Mouse (Mus musculus) neural tube, embryonic 10.5 days (tissue): ENCODE measurements at regions not wholly inside any gene's neighbourhood (a gene's known extent, or its start where the extent isn't known, plus 50 kb on each side); places are given as distances from the start of the nearest gene placed in this dataset.
A peak's percentile ranks its signal among the peaks of the same experiment; 100 is the strongest.

ENCODE experiments used
- DNase-seq: peaks from one replicate; pipeline ENCODE4 v3.0.0-alpha.2; 2017; ENCODE audit warnings: low spot score; ENCODE audit errors: extremely low spot score

- no peak for DNase-seq
Measured at GRCm38 (mm10) chr4:47870010-47870637, 174.8 kb upstream of the Nr4a3 start.

- DNase-seq: peak; percentile 19
Measured at GRCm38 (mm10) chr4:47870638-47871019, 174.3 kb upstream of the Nr4a3 start.

GRCm38 (mm10) chr4:47881560-47881959 lies 163.4 kb upstream of the Nr4a3 start:
- no peak for DNase-seq

- DNase-seq: no peak
Measured at GRCm38 (mm10) chr4:47882076-47882475, 162.9 kb upstream of the Nr4a3 start.

GRCm38 (mm10) chr4:47899579-47899978 lies 145.4 kb upstream of the Nr4a3 start:
- no peak for DNase-seq

GRCm38 (mm10) chr4:47902749-47903148 lies 142.2 kb upstream of the Nr4a3 start:
- no peak for DNase-seq

DNA sequence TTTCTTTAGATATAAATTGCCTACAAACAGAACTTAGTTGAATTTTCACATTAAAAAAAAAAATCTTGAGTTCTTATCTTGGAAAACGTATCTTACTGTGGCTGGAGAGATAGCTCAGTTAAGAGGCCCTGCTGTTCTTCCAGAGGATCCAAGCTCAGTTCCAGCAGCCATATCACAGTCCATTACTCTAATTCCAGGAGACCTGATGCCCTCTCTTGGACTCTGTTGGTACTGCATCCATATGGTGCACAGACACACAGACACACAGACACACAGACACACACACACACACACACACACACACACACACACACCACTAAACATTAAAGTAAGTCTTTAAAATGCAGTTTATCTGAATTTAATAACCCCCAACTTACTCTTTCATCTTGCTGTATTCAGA lies 132.7 kb upstream of the Nr4a3 start:
- no peak for DNase-seq

DNA sequence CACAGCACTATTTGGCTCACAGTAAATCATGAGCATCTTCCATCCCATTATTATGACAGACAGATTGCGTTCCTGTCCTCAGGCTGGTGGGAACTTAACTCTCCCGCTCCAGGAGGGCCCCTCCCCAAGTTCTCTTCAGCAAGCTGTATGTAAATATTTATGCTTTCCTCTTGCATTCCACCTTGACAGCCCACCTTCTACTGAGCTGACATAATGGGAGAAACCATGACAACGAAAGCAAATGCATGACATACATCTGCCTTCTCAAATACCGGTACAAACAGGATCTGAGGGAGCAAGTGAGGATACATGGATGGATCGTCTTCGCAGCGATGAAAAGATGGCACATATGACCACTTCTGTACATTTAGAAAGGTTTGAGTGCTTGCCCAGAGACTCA lies 125.4 kb upstream of the Nr4a3 start:
- DNase-seq: no peak

- no peak for DNase-seq
Measured at GRCm38 (mm10) chr4:47931464-47931863, 113.5 kb upstream of the Nr4a3 start.

- DNase-seq: no peak
Measured at GRCm38 (mm10) chr4:47933526-47933925, 111.4 kb upstream of the Nr4a3 start.

- no peak for DNase-seq
Measured at GRCm38 (mm10) chr4:47935547-47935946, 109.4 kb upstream of the Nr4a3 start.

DNA sequence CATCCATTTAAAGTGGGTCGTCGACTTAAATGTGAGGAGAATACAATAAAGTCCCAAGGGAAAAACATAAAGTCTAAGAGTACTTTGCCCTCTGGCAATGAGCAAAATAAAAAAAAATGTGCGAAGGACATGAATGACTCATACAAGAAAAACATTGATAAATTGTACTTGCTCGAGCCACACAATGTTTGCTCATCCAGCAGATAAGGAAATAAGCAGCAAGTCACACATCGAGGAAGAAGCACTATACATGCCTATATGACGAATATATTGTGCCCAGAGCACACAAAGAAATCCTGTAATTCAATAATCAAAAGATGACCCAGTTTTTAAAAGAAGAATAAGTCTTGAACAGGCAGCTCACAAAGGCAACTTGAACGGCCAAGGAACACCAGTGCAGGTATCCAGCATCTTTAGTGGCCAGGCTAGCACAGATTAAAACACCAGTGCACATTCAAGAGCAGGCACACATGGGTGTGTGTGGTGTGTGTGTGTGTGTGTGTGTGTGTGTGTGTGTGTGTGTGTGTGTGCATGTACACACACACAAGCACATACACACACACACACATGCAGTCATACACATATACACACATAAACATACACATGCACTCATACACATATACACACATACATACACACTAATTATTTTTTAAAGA lies 108.4 kb upstream of the Nr4a3 start:
- no peak for DNase-seq

DNA sequence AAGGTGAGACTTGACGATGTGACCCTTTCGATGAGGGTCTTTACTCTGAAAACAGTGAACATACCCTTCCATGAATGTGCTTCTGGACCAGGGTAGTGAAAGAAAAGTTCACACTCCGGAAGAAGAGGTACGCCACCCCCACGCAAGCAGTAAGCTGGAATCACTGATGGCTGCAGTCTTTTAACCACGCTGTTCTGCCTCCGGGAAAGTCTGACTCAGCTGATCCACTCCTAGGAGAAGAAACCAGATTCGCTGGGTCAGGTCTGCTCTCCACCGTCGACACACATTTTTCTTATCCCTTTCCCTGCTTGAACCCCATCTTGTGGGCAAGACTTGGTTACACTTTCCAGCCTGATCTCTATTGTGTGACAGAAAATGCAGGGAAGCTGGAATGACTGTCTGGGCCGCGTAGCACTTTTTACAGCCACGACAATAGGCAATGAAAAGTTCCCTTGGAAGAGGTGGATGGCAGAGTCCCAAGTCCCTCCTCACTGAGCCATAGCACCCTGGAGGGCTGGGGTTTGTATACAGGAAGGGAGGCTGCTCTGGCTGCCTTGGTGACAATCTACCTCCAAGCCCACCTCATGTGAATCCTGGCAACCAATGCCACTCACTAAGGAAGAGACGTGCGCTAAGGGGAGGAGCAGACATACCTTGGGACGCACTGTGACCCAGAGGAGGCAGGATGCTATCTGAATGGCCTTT lies 96.9 kb upstream of the Nr4a3 start:
- no peak for DNase-seq

DNA sequence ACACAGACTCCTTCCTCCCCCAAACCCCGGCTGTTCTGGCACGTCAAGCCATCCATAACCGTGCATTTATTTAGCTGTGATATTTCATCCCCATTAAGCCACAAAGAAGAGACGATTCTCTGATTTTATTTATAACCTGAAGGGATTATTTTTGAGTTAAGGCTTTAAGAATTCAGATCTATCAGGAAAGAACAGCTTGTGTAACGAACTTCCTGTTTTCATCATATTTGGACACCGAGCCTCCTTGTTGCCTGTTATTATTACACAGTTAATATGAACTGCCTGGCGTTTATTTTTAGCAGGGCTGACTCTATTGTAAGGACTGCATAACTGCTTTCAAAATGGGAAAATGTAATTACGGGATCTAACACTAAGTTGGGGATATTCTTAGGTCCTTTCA lies 96.2 kb upstream of the Nr4a3 start:
- DNase-seq: no peak

DNA sequence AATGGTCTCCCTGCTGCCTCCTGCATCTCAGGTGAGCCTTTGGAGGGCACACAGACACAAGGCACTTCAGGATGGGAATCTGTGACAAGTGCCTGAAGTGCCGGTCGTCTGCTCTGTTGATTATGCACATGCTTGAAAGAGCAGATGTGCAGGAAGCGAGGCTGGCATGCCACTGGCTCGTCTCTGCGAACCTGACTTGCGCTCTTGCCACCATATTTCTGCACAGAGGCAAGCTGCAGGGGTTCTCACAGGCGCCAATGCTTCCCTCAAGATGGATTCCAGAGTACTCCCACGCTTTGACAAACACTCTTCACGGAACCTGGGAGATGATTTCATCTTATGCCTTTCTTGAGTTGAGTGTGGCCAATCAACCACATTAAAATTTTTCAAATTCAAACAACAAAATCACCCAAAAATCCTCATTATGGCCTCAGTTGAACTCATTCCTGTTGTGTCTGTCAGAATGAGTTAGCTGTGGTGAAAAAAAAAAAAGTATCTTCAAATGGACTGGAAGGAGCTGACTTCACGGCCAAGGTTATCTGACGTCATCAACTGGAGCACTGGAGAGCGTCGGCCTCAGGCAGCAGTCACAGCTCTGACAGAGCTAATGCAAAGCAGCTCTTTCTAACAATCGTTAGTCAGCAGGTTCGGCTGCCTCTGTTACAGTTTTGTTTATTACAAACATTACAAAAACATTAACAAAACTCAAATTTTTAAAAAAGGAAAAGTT lies 90.2 kb upstream of the Nr4a3 start:
- no peak for DNase-seq

DNA sequence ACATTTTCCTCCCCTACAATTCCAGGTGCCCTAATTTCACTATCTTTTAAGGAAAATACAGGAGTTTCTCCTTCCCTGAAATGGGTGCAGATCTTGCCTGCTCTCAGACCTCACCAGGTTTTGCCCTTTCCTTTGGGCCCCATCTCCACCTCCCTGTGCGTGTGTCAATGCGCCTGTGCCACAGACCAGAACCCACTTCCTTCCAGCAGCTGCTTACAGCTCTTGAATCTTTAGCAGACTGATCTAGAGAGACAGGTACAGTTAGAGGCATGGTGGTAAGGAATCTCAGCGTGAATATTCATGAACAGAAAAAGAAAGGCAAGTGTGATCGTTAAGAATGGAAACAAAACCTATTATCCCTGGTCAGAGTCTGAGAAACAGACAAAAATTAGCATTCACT lies 80.3 kb upstream of the Nr4a3 start:
- no peak for DNase-seq

DNA sequence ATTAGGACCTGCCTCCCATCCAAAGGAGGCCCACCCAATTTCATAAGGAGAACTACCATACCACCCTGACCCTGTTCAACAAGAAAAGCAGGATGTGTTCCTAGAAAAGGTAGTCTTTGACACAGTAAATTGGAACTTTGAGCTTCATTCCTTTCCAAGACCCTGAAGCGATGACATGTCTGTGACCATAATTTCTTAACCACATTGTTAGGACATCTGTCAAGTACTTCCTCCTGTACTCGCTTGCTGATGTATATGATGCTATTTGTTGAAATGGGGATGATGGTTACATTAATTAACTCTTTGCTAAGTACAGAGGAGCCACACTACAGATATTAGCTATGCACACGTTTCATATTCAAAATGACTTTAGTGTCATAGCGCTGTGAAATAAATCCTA lies 73.1 kb upstream of the Nr4a3 start:
- no peak for DNase-seq

DNA sequence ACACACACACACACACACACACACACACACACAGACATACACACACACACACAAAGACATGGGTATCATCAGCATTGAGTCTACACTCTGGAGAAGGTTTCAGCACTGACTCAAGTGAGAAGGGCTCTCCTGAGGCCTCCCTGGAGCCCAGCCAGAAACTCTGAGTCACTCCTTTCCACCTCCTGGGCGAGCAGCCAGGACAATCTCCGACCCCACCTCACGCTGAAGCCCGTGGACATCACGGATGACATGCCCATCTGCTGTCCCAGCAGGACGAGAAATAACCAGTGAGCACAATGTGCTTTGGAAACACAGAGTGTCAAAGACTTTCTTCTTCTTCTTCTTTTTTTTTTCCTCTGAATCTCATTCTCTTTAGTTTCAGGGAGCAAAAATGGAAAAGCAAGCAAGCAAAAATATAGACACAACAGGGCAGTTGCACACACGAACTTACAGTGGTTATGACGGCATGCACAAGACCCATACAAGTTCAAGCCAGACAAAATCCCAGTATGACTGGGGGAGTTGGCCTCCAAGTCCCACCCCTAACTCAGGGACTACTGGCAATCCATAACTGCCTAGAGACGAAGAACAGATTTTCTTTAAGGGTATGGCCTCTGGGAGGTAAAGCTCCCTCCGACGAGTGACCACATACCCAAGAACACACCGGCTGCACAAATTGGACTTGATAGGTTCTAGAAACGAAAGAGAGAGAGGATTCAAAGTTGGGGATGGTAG lies 65.2 kb upstream of the Nr4a3 start:
- DNase-seq: no peak
